Mouse (Mus musculus): ENCODE measurements around the gene Tnfsf11. TPM values are rescaled to one million over a fixed set of nuclear protein-coding genes. Genes with fewer than 3 reads are reported as not detected.

Gene Tnfsf11
- polyA plus RNA-seq, 1 experiment from 2014 or later = not detected

DNA sequence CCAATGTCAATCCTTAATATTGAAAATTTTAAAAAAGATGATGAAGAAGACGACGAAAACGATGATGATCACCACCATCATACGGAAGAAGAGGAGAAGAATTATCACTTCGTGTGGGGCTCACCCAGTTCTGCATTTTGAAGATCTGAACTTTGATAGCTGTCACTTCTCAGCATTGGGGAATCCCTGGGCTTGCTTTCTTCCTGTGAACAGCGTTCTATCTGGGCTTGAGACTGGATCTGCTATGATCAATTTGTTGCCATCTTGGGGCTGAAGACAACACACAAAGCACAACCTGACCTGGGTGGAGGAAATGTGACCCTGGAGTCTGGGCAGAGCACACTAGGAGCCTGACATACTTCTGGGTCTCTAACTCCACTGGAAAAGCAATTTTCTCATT, 43.0 kb downstream of the Tnfsf11 start:
- no peak overlapping the region for H3K27ac ChIP-seq
- 85% methylated on average over 6 of the region's 6 CpGs for WGBS (ENCODE audit: missing documents)
- H3K79me2 ChIP-seq (ENCODE audit: inconsistent target) = no peaks in the 10 kb centered on the region
- H3K4me3 ChIP-seq (ENCODE audit: inconsistent target) = no peak overlapping the region
- H3K36me3 ChIP-seq (ENCODE audit: inconsistent target) = no peaks in the 10 kb centered on the region

DNA sequence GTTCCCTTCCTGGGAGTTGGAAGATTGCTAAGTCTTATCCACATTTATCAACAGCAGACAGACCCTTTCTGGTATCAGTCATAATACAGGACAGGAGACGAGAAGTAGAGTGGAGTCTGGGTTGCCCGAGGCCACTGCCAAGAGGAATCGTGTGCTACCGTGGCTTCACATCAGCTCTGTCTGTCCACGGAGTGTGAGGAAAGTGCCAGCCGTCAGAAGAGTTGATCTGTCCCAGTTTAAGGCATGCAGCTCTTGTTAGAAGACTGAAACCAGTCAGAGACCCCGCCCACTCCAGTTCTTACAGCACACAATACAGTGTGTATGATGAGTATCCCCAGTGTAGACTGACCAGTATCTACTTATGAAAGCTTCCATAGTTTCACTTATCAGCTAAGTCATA, 45.2 kb downstream of the Tnfsf11 start:
- Histone ChIP-seq H3K36me3 (ENCODE audit: inconsistent target) (no peaks in the 10 kb centered on the region), H3K79me2 (ENCODE audit: inconsistent target) (no peaks in the 10 kb centered on the region), H3K27ac (no peak overlapping the region), H3K4me3 (ENCODE audit: inconsistent target) (no peak overlapping the region)
- WGBS (ENCODE audit: missing documents) = 88% methylated on average over 7 of the region's 7 CpGs

DNA sequence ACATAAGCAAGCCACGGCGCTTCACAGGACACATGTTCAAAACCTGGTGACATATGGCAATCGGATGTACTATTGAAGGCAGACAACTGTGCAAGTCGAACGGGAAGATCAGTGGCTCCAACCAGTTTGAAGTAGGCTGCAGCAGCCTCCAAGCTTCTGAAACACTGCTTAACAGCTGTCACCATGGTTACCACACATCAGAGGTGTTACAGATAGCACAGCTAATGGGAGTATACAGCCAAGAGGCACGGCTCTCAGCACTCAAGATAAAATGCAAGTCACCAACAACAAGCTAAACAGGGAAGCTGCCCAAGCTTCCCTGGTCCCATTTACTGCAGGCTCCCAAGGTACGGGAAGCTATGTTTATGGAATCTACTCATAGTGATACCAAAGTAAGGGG, 46.6 kb downstream of the Tnfsf11 start:
- Histone ChIP-seq H3K36me3 (ENCODE audit: inconsistent target) (no peaks in the 10 kb centered on the region), H3K4me3 (ENCODE audit: inconsistent target) (no peak overlapping the region), H3K27ac (no peak overlapping the region), H3K79me2 (ENCODE audit: inconsistent target) (no peaks in the 10 kb centered on the region)
- WGBS (ENCODE audit: missing documents) = 88% methylated on average over 7 of the region's 7 CpGs

DNA sequence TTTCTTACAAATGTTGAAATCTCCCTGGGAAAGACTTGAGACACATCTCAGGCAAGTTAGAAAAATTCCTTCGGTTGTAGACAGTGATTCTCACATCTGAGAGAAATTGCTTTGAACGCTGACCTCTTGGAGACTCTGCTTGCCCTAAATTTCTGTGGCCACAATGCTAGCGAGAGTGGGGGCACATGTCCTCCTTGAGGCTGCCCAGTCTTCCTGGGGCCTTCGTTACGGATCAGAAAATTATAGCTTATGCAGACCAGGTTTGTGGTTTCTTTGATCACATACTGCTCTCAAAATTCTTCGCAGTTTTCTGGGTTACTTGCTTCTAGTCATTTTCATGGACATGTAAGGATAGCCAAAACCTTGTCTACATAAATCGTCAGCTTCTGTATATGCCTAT, 53.8 kb downstream of the Tnfsf11 start:
- 88% methylated on average over 7 of the region's 7 CpGs for WGBS (ENCODE audit: missing documents)
- Histone ChIP-seq H3K79me2 (ENCODE audit: inconsistent target) (no peaks in the 10 kb centered on the region), H3K36me3 (ENCODE audit: inconsistent target) (no peaks in the 10 kb centered on the region), H3K4me3 (ENCODE audit: inconsistent target) (no peak overlapping the region), H3K27ac (no peak overlapping the region)

DNA sequence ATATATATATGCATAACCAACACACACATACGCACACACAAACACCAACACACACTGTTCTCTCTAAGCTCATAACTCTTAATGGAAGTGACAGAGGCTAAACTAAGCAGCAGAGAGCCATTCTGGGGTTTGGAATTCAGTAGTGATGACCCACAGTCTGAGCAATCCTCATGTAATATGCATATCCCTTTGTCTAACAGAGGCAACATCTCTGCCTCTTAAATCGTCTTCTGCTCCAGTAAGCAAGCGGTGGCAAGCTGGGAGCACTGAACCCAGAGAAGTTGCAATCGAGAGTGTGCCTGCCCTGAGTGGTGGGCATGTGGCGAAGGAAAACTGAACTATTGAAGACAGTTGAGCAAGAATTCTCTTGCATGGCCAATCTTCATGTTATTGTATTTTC, 61.2 kb downstream of the Tnfsf11 start:
- no peaks in the 10 kb centered on the region for H3K79me2 ChIP-seq (ENCODE audit: inconsistent target)
- no peaks in the 10 kb centered on the region for H3K36me3 ChIP-seq (ENCODE audit: inconsistent target)
- no peak overlapping the region for H3K4me3 ChIP-seq (ENCODE audit: inconsistent target)
- 94% methylated on average over 4 of the region's 5 CpGs for WGBS (ENCODE audit: missing documents)
- H3K27ac ChIP-seq = no peak overlapping the region

DNA sequence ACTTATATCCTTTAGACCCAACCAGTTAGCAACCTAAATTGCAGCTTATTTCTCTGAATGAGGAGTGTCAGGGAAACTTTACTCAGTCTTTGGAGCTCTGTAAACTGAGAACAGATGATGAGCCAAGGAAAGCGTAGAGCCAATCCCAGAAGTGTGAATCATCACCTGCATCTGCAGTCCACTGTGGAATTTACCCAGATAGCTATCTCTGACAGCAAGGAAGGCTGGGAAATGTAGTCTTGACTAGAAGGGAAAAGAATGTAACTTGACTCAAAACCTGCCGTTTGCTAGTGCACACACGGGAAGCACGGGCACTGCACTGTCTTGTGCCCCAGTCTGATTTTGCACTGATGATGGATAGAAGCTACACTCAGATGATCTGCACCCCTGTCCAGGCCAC, 63.0 kb downstream of the Tnfsf11 start:
- no peaks in the 10 kb centered on the region for H3K36me3 ChIP-seq (ENCODE audit: inconsistent target)
- H3K79me2 ChIP-seq (ENCODE audit: inconsistent target) = no peaks in the 10 kb centered on the region
- H3K27ac ChIP-seq = no peak overlapping the region
- WGBS (ENCODE audit: missing documents) = 74% methylated on average over 4 of the region's 4 CpGs
- H3K4me3 ChIP-seq (ENCODE audit: inconsistent target) = no peak overlapping the region

DNA sequence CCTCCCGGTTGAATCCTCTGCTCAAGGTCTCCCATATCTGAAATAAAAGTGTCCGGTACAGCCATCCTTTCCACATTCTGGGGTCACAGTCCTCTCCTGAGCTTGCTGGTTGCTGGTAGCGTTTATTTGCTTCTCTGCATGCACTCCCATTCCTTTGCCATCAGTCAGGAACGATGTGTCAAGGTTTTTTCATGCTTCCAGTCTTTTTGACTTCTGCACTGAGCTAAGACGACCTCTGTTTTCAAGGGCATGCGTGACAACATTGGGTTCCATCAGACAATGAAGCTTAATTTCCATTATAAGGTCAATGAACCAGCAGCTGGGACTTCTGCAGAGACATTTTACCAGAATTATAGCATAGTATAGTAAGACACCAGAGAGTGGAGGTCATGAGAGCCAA, 68.5 kb downstream of the Tnfsf11 start:
- WGBS (ENCODE audit: missing documents) = 95% methylated on average over 6 of the region's 6 CpGs
- Histone ChIP-seq H3K27ac (no peak overlapping the region), H3K36me3 (ENCODE audit: inconsistent target) (no peaks in the 10 kb centered on the region), H3K4me3 (ENCODE audit: inconsistent target) (no peak overlapping the region), H3K79me2 (ENCODE audit: inconsistent target) (no peaks in the 10 kb centered on the region)

DNA sequence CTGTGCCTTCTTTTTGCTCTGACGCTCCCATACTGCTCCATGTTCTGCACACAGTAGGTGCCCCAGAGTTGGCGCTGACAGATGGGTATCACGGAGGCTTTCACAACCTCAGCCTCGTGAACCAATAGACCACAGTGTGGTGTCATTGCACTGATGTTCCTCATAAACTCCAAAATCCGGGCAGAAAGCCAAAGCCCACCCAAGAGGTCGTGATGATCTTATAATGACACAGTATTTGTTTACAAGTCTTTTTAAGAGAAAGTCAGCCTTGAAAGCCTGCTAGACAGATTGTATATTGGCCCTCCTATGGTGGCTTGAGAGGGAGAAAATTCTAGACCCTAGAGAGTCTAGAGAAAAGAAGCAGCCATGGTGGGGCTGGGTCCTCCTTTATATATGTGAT, 70.6 kb downstream of the Tnfsf11 start:
- 37% methylated on average over 6 of the region's 6 CpGs for WGBS (ENCODE audit: missing documents)
- H3K36me3 ChIP-seq (ENCODE audit: inconsistent target) = no peaks in the 10 kb centered on the region
- H3K4me3 ChIP-seq (ENCODE audit: inconsistent target) = no peak overlapping the region
- H3K79me2 ChIP-seq (ENCODE audit: inconsistent target) = no peaks in the 10 kb centered on the region
- H3K27ac ChIP-seq = no peak overlapping the region

DNA sequence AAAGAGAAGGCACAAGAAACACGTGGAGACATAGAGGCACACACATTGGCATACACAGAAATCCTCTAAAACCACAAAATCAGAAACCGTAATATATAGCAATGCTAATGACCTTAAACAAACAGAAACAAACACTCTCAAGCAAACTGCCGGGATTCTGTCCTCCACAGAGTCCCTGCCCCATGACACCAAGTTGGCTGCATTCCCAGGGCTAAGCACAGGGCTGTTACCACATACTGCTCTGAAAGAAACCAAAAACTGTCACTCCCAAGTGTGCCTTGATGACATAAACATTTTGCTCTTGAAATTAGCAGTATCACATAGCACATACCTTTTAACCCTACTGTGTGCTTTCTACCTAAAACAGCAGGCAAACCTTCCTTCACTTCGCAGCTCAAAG, 71.7 kb downstream of the Tnfsf11 start:
- Histone ChIP-seq H3K27ac (no peak overlapping the region), H3K4me3 (ENCODE audit: inconsistent target) (no peak overlapping the region), H3K79me2 (ENCODE audit: inconsistent target) (no peaks in the 10 kb centered on the region), H3K36me3 (ENCODE audit: inconsistent target) (no peaks in the 10 kb centered on the region)
- 26% methylated on average over 4 of the region's 4 CpGs for WGBS (ENCODE audit: missing documents)

DNA sequence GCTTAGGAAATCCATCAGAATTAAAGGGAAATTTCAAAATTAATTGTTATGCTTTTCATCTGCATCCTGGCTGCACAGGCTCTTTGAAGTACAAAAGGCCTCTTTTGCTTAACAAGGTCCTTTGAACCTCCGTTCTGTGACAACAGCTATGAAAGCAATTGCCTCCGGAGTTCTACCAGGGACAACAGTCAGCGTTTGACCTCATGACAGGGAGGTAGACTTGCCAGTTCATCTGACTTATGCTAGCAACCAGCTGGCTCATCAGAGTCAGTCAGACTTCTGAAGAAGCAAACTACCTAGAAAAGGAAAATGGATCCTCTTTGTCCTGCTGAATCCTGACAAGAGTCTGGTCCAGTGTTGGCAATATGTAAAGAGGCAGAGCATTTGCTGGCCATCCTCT, 72.5 kb downstream of the Tnfsf11 start:
- 80% methylated on average over 3 of the region's 3 CpGs for WGBS (ENCODE audit: missing documents)
- H3K27ac ChIP-seq = no peak overlapping the region
- no peaks in the 10 kb centered on the region for H3K79me2 ChIP-seq (ENCODE audit: inconsistent target)
- H3K36me3 ChIP-seq (ENCODE audit: inconsistent target) = no peaks in the 10 kb centered on the region
- no peak overlapping the region for H3K4me3 ChIP-seq (ENCODE audit: inconsistent target)

DNA sequence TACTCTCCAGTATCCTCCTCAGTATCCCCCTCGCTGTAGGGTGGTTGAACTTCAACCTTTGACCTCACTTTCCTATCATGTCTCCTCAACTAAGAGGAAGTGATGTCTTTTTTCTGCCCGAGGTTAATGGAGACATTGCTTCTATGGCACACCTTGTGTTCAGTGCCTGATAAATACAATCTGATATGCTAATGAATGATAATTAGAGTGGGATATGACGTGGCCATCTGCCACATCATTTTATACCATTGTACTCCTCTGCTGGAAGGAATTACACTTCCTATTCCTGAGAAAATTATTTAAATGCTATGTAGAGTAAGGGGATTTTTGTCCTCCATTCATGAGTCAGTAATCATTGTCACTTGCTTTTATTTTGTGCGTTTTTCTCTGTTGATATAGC, 78.8 kb downstream of the Tnfsf11 start:
- 77% methylated on average over 4 of the region's 4 CpGs for WGBS (ENCODE audit: missing documents)

More for the DNA sequence above, 78.8 kb downstream of the Tnfsf11 start:
- H3K27ac ChIP-seq = no peak overlapping the region
- H3K79me2 ChIP-seq (ENCODE audit: inconsistent target) = no peaks in the 10 kb centered on the region
- no peak overlapping the region for H3K4me3 ChIP-seq (ENCODE audit: inconsistent target)
- no peaks in the 10 kb centered on the region for H3K36me3 ChIP-seq (ENCODE audit: inconsistent target)

Other genes with a start within 250 kb of the Tnfsf11 start
- not detected in 3 replicates for gene Fam216b, start 219.0 kb downstream of the Tnfsf11 start, polyA plus RNA-seq (2018)
- 15.7 to 19.5 TPM (median 15.8 TPM) in 3 replicates for gene Akap11, start 228.8 kb upstream of the Tnfsf11 start, polyA plus RNA-seq (2018)

All from macrophage (primary cell).